Mouse (Mus musculus) heart, adult 2 months (tissue): ENCODE data around the gene Erc2.

ENCODE experiments used
- EP300 ChIP-seq: fragments of 200-500 bp; IDR thresholded peaks from 2 replicates; pipeline ENCODE4 v1.6.1; 2011; ENCODE audit warnings: low read depth, low read length, control low read depth; ENCODE audit not compliant: insufficient read depth
- POLR2A ChIP-seq: fragments of 200-500 bp; IDR thresholded peaks from 2 replicates; pipeline ENCODE4 v1.6.1; 2011; ENCODE audit warnings: mild to moderate bottlenecking, low read depth, low read length, control low read depth; ENCODE audit not compliant: insufficient read depth

- TF ChIP-seq POLR2A (no peak), EP300 (no peak)
Measured at GRCm38 (mm10) chr14:28503276-28503675, 881.0 kb downstream of the Erc2 start.
